Mouse (Mus musculus): Measurements from ENCODE around the gene Akap6. TPM values are rescaled to one million over a fixed set of nuclear protein-coding genes. Genes with fewer than 3 reads are reported as not detected.
A peak's percentile ranks its signal among the peaks of the same experiment; 100 is the strongest.

The Akap6 gene
- polyA plus RNA-seq, 1 experiment from 2014 or later = 28.7 TPM

GRCm38 (mm10) chr12:52893656-52894405, 194.6 kb downstream of the Akap6 start:
- peaks cover 8% of the 10 kb centered on the region; the same call in 1 of the 2 replicates for H3K4me1 ChIP-seq (replicated peaks)
- H3K36me3 ChIP-seq = no peaks in the 10 kb centered on the region
- peak overlapping the region; percentile 37; the same call in 1 of the 2 replicates for H3K27ac ChIP-seq
- no peak overlapping the region for H3K9ac ChIP-seq (replicated peaks)
- no peak overlapping the region for H3K4me3 ChIP-seq (replicated peaks)
- 85% methylated on average over 11 of the region's 11 CpGs for WGBS
- no peak overlapping the region for H3K4me2 ChIP-seq (replicated peaks)
- H3K27me3 ChIP-seq = no peaks in the 10 kb centered on the region
- no peak for ATAC-seq
- H3K9me3 ChIP-seq = no peaks in the 10 kb centered on the region

- Histone ChIP-seq H3K4me3 (replicated peaks) (no peak overlapping the region), H3K9me3 (no peaks in the 10 kb centered on the region), H3K4me1 (replicated peaks) (peaks cover 8% of the 10 kb centered on the region; the same call in 1 of the 2 replicates), H3K36me3 (no peaks in the 10 kb centered on the region), H3K27me3 (no peaks in the 10 kb centered on the region), H3K27ac (peak overlapping the region; percentile 51; the same call in 1 of the 2 replicates), H3K4me2 (replicated peaks) (no peak overlapping the region), H3K9ac (replicated peaks) (no peak overlapping the region)
- peak; percentile 73 for ATAC-seq
- 16% methylated on average over 4 of the region's 6 CpGs for WGBS
Measured at GRCm38 (mm10) chr12:52895672-52896460, 196.7 kb downstream of the Akap6 start.

DNA sequence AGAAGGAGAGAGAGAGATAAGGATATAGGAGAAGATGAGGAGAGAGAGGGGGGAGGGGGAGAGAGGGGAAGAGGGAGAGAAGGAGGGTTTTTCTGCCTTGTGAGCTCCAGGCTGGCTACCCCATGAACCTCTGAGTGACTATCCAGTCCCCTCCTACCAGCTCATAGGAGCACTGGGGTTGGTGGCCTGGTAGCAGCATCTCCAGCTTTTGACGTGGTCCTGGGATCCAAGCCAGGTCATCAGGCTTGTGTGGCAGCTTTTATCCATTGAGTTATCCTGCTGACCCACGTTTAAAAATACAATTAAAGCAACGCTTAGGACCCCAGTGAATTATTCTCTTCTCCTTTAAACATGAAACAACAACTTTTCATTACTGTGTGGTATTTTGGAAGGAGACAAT, 197.6 kb downstream of the Akap6 start:
- Histone ChIP-seq H3K4me2 (replicated peaks) (no peak overlapping the region), H3K27me3 (no peaks in the 10 kb centered on the region), H3K4me3 (replicated peaks) (no peak overlapping the region), H3K4me1 (replicated peaks) (peaks cover 8% of the 10 kb centered on the region; the same call in 1 of the 2 replicates), H3K27ac (no peak overlapping the region), H3K9me3 (no peaks in the 10 kb centered on the region), H3K9ac (replicated peaks) (no peak overlapping the region), H3K36me3 (no peaks in the 10 kb centered on the region)
- ATAC-seq = no peak
- WGBS = 56% methylated on average over 3 of the region's 3 CpGs

DNA sequence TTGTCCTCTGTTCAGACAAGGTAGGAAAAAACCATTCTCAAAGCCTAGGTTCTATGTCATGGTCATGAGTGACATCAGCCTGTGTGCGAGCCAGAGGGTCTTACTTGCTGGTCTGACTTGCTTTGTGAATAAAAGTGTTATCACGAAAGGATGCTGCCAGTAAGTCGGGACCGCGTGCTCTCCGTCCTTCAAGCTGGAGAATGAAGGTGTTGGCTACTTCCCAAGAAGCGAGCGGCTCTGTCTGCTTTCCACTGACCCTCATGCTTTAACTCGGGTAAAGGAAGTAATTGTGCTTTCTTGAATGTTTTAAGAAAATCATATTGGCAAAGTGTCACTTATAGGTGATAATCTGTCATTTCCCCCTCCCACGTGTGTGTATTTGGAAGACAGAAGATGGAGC, 198.9 kb downstream of the Akap6 start:
- H3K4me3 ChIP-seq (replicated peaks) = no peak overlapping the region
- H3K27ac ChIP-seq = no peak overlapping the region
- H3K36me3 ChIP-seq = no peaks in the 10 kb centered on the region
- WGBS = 89% methylated on average over 10 of the region's 10 CpGs
- no peak for ATAC-seq
- peaks cover 8% of the 10 kb centered on the region; the same call in 1 of the 2 replicates for H3K4me1 ChIP-seq (replicated peaks)
- H3K9me3 ChIP-seq = no peaks in the 10 kb centered on the region
- H3K4me2 ChIP-seq (replicated peaks) = no peak overlapping the region
- no peak overlapping the region for H3K9ac ChIP-seq (replicated peaks)
- no peaks in the 10 kb centered on the region for H3K27me3 ChIP-seq

DNA sequence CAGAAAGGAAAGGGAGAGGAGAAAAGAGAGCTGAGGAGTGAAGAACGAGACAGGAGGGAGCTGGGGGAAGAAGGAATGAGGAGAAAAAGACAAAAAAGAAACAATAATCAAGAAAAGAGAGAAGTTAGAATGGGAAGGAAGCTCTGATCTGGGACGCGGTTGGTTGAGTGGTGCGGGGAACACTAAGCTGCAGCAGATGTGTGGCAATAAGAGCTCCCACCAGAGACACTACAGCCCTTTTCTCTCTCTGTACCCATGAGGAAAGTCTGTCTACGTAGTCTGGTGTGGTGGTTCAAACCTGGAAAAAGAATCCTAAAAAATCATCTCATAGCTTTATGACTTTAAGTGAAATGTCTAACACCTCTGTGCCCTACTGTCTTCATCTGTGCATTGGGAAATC, 204.9 kb downstream of the Akap6 start:
- Histone ChIP-seq H3K9ac (replicated peaks) (no peak overlapping the region), H3K9me3 (no peaks in the 10 kb centered on the region), H3K4me2 (replicated peaks) (no peak overlapping the region), H3K4me1 (replicated peaks) (peaks cover 5% of the 10 kb centered on the region; the same call in 1 of the 2 replicates), H3K27me3 (no peaks in the 10 kb centered on the region), H3K27ac (no peak overlapping the region), H3K4me3 (replicated peaks) (no peak overlapping the region), H3K36me3 (no peaks in the 10 kb centered on the region)
- no peak for ATAC-seq
- WGBS = 76% methylated on average over 5 of the region's 5 CpGs

DNA sequence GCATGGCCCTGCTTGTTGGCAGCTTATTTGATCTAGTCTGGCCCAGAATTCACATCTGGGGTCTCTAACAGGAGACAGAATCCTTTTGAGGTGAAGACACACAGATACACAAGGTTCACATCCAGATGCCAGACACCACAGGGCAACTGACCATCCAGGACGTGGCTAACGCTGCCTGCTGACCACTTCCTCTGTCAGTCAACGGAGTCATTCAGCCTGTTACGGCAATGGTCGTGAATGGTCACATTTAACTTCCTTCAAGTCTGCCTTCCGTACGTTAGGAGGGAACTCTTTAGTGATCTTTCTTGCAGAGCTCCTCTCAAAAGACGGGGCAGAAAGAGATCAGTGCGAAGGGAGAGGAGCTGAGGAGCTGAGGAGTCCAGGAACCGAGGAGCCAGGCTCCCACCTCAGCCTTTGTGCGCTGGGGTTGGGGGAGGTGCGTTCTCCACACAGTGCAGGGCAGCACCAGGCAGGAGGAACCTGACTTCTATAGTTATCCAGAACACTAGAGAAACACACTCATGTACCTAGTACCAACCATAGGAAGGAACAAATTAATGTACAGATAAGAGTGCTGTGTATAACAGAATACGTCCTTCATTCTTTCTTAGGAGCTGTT, 209.4 kb downstream of the Akap6 start:
- Histone ChIP-seq H3K27me3 (no peaks in the 10 kb centered on the region), H3K36me3 (no peaks in the 10 kb centered on the region), H3K9ac (replicated peaks) (no peak overlapping the region), H3K4me2 (replicated peaks) (no peak overlapping the region), H3K27ac (0 out of 2 replicates have a peak overlapping the region, but pooled peaks have one; percentile 1), H3K4me1 (replicated peaks) (peaks cover 5% of the 10 kb centered on the region; the same call in 1 of the 2 replicates), H3K4me3 (replicated peaks) (no peak overlapping the region), H3K9me3 (no peaks in the 10 kb centered on the region)
- ATAC-seq = peak; percentile 56; the same call in 1 of the 2 replicates
- WGBS = 66% methylated on average over 13 of the region's 13 CpGs

GRCm38 (mm10) chr12:52910345-52910744, 211.2 kb downstream of the Akap6 start:
- ATAC-seq = no peak
- no peak overlapping the region for H3K4me2 ChIP-seq (replicated peaks)
- H3K9me3 ChIP-seq = no peaks in the 10 kb centered on the region
- no peak overlapping the region for H3K27ac ChIP-seq
- no peak overlapping the region for H3K9ac ChIP-seq (replicated peaks)
- peaks cover 2% of the 10 kb centered on the region; the same call in 1 of the 2 replicates for H3K4me1 ChIP-seq (replicated peaks)
- no peaks in the 10 kb centered on the region for H3K27me3 ChIP-seq
- H3K4me3 ChIP-seq (replicated peaks) = no peak overlapping the region
- 81% methylated on average over 13 of the region's 13 CpGs for WGBS
- H3K36me3 ChIP-seq = no peaks in the 10 kb centered on the region; the same call in 1 of the 2 replicates

DNA sequence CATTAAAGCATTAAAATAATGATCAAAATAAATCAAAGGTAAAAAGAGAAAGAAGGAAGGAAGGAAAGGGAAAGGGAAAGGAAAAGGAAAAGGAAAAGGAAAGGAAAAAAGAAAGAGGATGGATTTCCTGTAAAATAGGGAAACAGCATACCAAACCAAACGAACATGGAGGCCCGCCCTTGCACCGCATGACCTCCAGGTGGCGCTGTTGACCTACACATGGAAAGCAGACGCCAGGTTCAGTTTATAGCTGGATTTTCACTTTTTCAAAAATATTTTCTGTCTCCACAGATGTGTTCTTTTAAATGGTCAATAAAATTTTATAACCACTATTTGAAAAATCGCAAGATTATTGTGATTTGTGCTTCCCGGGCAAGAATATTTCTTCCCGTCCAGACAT, 211.6 kb downstream of the Akap6 start:
- Histone ChIP-seq H3K9ac (replicated peaks) (no peak overlapping the region), H3K4me3 (replicated peaks) (no peak overlapping the region), H3K27me3 (no peaks in the 10 kb centered on the region), H3K9me3 (no peaks in the 10 kb centered on the region), H3K4me2 (replicated peaks) (no peak overlapping the region), H3K27ac (no peak overlapping the region), H3K36me3 (no peaks in the 10 kb centered on the region; the same call in 1 of the 2 replicates), H3K4me1 (replicated peaks) (no peaks in the 10 kb centered on the region)
- no peak for ATAC-seq
- WGBS = 24% methylated on average over 8 of the region's 8 CpGs

DNA sequence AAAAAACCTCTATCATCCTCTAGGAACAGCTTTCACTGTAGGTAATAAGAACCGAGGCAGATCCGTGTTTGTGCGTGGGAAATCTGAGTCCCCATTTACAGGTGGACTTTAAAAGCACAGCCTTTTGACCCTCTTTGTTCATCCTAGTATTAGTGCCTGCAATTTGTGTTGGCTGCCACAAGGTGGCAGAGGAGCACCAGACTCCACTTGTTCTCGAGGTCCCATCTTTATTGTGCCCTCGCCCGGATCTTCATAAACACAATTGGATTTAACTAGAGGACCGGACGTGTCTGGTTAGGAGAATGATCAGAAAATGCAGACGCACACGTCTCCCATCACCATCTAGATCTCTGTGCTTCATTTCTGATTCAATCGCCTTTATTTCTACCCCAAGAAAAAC, 219.8 kb downstream of the Akap6 start:
- no peaks in the 10 kb centered on the region; the same call in none of the 2 replicates for H3K36me3 ChIP-seq
- H3K9ac ChIP-seq (replicated peaks) = no peak overlapping the region
- WGBS = 20% methylated on average over 11 of the region's 11 CpGs
- H3K4me3 ChIP-seq (replicated peaks) = no peak overlapping the region
- no peaks in the 10 kb centered on the region for H3K27me3 ChIP-seq
- ATAC-seq = no peak; the same call in 1 of the 2 replicates
- H3K4me2 ChIP-seq (replicated peaks) = no peak overlapping the region
- H3K27ac ChIP-seq = no peak overlapping the region
- peaks cover 10% of the 10 kb centered on the region for H3K4me1 ChIP-seq (replicated peaks)
- no peaks in the 10 kb centered on the region for H3K9me3 ChIP-seq

DNA sequence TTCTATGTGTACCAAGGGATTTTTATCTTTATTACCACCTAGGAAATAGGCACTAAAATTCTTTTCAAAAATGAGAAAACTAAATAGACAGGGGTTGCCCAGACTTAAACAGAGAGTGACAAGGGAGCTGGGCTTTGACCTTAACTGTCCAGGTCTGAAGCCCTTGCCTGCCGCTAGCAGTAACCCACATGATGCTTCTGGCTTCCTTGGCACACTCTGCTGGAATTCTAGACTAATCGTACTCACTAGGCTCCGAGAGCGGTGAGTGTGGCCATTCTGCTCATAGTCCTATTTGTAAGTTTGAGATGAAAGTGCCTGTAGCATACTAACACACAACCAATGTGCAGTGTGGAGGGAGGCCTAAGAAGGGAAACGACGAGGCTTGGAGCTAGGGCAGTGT, 223.3 kb downstream of the Akap6 start:
- Histone ChIP-seq H3K36me3 (no peaks in the 10 kb centered on the region; the same call in 1 of the 2 replicates), H3K27me3 (no peaks in the 10 kb centered on the region), H3K9ac (replicated peaks) (no peak overlapping the region), H3K27ac (no peak overlapping the region), H3K9me3 (no peaks in the 10 kb centered on the region), H3K4me2 (replicated peaks) (no peak overlapping the region), H3K4me1 (replicated peaks) (peaks cover 10% of the 10 kb centered on the region), H3K4me3 (replicated peaks) (no peak overlapping the region)
- 95% methylated on average over 6 of the region's 6 CpGs for WGBS
- ATAC-seq = no peak

GRCm38 (mm10) chr12:52925448-52925847, 226.3 kb downstream of the Akap6 start:
- Histone ChIP-seq H3K9ac (replicated peaks) (no peak overlapping the region), H3K4me3 (replicated peaks) (no peak overlapping the region), H3K9me3 (no peaks in the 10 kb centered on the region), H3K4me1 (replicated peaks) (peaks cover 6% of the 10 kb centered on the region), H3K27me3 (no peaks in the 10 kb centered on the region), H3K4me2 (replicated peaks) (no peak overlapping the region), H3K36me3 (no peaks in the 10 kb centered on the region), H3K27ac (no peak overlapping the region)
- ATAC-seq = no peak
- WGBS = 88% methylated on average over 4 of the region's 4 CpGs

DNA sequence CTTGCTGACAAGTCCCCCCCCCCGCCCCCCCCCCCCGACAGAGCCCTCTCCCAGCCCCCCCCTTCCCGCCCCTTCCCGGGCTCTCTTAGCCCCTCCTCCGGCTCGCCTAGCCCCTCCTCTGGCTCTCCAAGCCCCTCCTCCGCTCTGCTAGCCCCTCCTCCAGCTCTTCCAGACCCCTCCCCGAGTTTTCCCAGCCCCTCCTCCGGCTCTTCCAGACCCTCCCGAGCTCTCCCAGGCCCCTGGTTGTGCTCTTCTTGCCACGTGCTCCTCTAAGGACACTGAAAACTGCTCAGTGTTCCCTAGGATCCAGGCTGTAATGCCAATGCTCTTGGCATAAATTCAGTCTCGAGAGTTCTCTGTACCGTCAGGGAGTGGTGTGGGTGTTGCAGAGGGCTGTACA, 234.6 kb downstream of the Akap6 start:
- H3K36me3 ChIP-seq = no peaks in the 10 kb centered on the region; the same call in 1 of the 2 replicates
- WGBS = 71% methylated on average over 7 of the region's 13 CpGs
- H3K9me3 ChIP-seq = no peaks in the 10 kb centered on the region
- ATAC-seq = no peak
- H3K4me1 ChIP-seq (replicated peaks) = 0 out of 2 replicates have a peak, but pooled peaks cover 3% of the 10 kb centered on the region
- no peak overlapping the region for H3K4me2 ChIP-seq (replicated peaks)
- H3K9ac ChIP-seq (replicated peaks) = no peak overlapping the region
- no peak overlapping the region for H3K4me3 ChIP-seq (replicated peaks)
- H3K27ac ChIP-seq = no peak overlapping the region
- no peaks in the 10 kb centered on the region for H3K27me3 ChIP-seq

All from midbrain, embryonic 13.5 days (tissue).